ENCODE assay signal across 8 mouse cellular contexts in genomic region chr15:78833582-78833981, GRCm38 (mm10). TPM values are rescaled to one million over a fixed set of nuclear protein-coding genes. Genes with fewer than 3 reads are reported as not detected.
A peak's percentile ranks its signal among the peaks of the same experiment; 100 is the strongest.
DNase-seq lines count a peak whose midpoint lies in the region; ATAC-seq lines count a peak whose summit lies in the region.

No protein-coding gene starts in this region.

- ATAC-seq in midbrain, embryonic 11.5 days (ENCODE audit: low FRiP score): 0 out of 2 replicates have a peak, but pooled peaks have one; percentile 8
- ATAC-seq in midbrain, embryonic 15.5 days (replicated peaks): no peak
- no peak for ATAC-seq in forebrain, embryonic 12.5 days (ENCODE audit: low FRiP score)
- ATAC-seq in kidney, embryonic 15.5 days (replicated peaks; ENCODE audit: low FRiP score): no peak
- ATAC-seq in neural tube, embryonic 15.5 days (ENCODE audit: low FRiP score): no peak

- H3K27ac ChIP-seq in midbrain, embryonic 11.5 days (ENCODE audit: low read depth, low read length): 0 out of 2 replicates have a peak overlapping the region, but pooled peaks have one; percentile 59
- no peak overlapping the region for H3K27ac ChIP-seq in midbrain, embryonic 15.5 days
- H3K27ac ChIP-seq in forebrain, embryonic 12.5 days: peak overlapping the region; percentile 73; the same call in 1 of the 2 replicates
- peak overlapping the region; percentile 97 for H3K27ac ChIP-seq in kidney, embryonic 15.5 days
- peak overlapping the region; percentile 77 for H3K27ac ChIP-seq in neural tube, embryonic 15.5 days (replicated peaks)

- H3K4me2 ChIP-seq in midbrain, embryonic 11.5 days: no peak overlapping the region
- H3K4me2 ChIP-seq in midbrain, embryonic 15.5 days: no peak overlapping the region
- no peak overlapping the region for H3K4me2 ChIP-seq in forebrain, embryonic 12.5 days
- no peak overlapping the region for H3K4me2 ChIP-seq in kidney, embryonic 15.5 days
- H3K4me2 ChIP-seq in neural tube, embryonic 15.5 days: no peak overlapping the region

- 93% methylated on average over 3 of the region's 3 CpGs for WGBS in midbrain, embryonic 11.5 days
- 91% methylated on average over 3 of the region's 3 CpGs for WGBS in midbrain, embryonic 15.5 days
- WGBS in forebrain, embryonic 12.5 days: 88% methylated on average over 3 of the region's 3 CpGs
- 77% methylated on average over 3 of the region's 3 CpGs for WGBS in kidney, embryonic 15.5 days
- WGBS in neural tube, embryonic 15.5 days: 97% methylated on average over 3 of the region's 3 CpGs

- DNase-seq in midbrain, embryonic 11.5 days (ENCODE audit: low spot score, missing footprints): peak; percentile 85
- DNase-seq in gastrocnemius, postnatal 36 days: no peak
- DNase-seq in adrenal gland, adult 8-10 months: no peak
- no peak for DNase-seq in left cerebral cortex, postnatal 25 days (ENCODE audit: low spot score in 2 of 2)

- H3K36me3 ChIP-seq in midbrain, embryonic 11.5 days (ENCODE audit: control insufficient read depth, insufficient read depth, low read length): no peaks in the 10 kb centered on the region
- no peaks in the 10 kb centered on the region for H3K36me3 ChIP-seq in midbrain, embryonic 15.5 days (replicated peaks)
- H3K36me3 ChIP-seq in forebrain, embryonic 12.5 days (replicated peaks): no peaks in the 10 kb centered on the region
- H3K36me3 ChIP-seq in kidney, embryonic 15.5 days: no peaks in the 10 kb centered on the region
- H3K36me3 ChIP-seq in neural tube, embryonic 15.5 days: no peaks in the 10 kb centered on the region

- H3K27me3 ChIP-seq in midbrain, embryonic 11.5 days (ENCODE audit: control insufficient read depth, insufficient read depth, low read length): no peaks in the 10 kb centered on the region
- H3K27me3 ChIP-seq in midbrain, embryonic 15.5 days (replicated peaks): no peaks in the 10 kb centered on the region
- H3K27me3 ChIP-seq in forebrain, embryonic 12.5 days: peaks cover 23% of the 10 kb centered on the region
- 0 out of 2 replicates have a peak, but pooled peaks cover 3% of the 10 kb centered on the region for H3K27me3 ChIP-seq in kidney, embryonic 15.5 days
- H3K27me3 ChIP-seq in neural tube, embryonic 15.5 days (replicated peaks): peaks cover 3% of the 10 kb centered on the region

- H3K4me3 ChIP-seq in midbrain, embryonic 11.5 days (ENCODE audit: low read depth, low read length): no peak overlapping the region
- no peak overlapping the region for H3K4me3 ChIP-seq in midbrain, embryonic 15.5 days
- H3K4me3 ChIP-seq in forebrain, embryonic 12.5 days (replicated peaks): no peak overlapping the region
- H3K4me3 ChIP-seq in kidney, embryonic 15.5 days (replicated peaks): no peak overlapping the region
- no peak overlapping the region for H3K4me3 ChIP-seq in neural tube, embryonic 15.5 days (replicated peaks)

- H3K4me1 ChIP-seq in midbrain, embryonic 11.5 days (ENCODE audit: control insufficient read depth, insufficient read depth, low read length): peaks cover 26% of the 10 kb centered on the region
- peaks cover 18% of the 10 kb centered on the region for H3K4me1 ChIP-seq in midbrain, embryonic 15.5 days
- peaks cover 33% of the 10 kb centered on the region for H3K4me1 ChIP-seq in forebrain, embryonic 12.5 days
- H3K4me1 ChIP-seq in kidney, embryonic 15.5 days: peaks cover 65% of the 10 kb centered on the region
- H3K4me1 ChIP-seq in neural tube, embryonic 15.5 days: peaks cover 39% of the 10 kb centered on the region

- no peaks in the 10 kb centered on the region for H3K9me3 ChIP-seq in midbrain, embryonic 11.5 days (ENCODE audit: control insufficient read depth, low read length)
- H3K9me3 ChIP-seq in midbrain, embryonic 15.5 days: no peaks in the 10 kb centered on the region
- no peaks in the 10 kb centered on the region for H3K9me3 ChIP-seq in forebrain, embryonic 12.5 days
- no peaks in the 10 kb centered on the region for H3K9me3 ChIP-seq in kidney, embryonic 15.5 days (replicated peaks)
- H3K9me3 ChIP-seq in neural tube, embryonic 15.5 days (replicated peaks): no peaks in the 10 kb centered on the region

- intact Hi-C loops in gastrocnemius, postnatal 36 days (cut with DNase I): no loop called here
- intact Hi-C loops in left cerebral cortex, postnatal 25 days (cut with DNase I): no loop called here

- H3K9ac ChIP-seq in midbrain, embryonic 11.5 days (ENCODE audit: low read length): no peak overlapping the region
- no peak overlapping the region for H3K9ac ChIP-seq in midbrain, embryonic 15.5 days
- H3K9ac ChIP-seq in forebrain, embryonic 12.5 days: no peak overlapping the region
- no peak overlapping the region for H3K9ac ChIP-seq in kidney, embryonic 15.5 days
- H3K9ac ChIP-seq in neural tube, embryonic 15.5 days (replicated peaks): no peak overlapping the region

RNA-seq across cellular contexts. Expression of gene Cdc42ep1, which starts 8.8 kb away (rescaled TPM):
- polyA plus RNA-seq in midbrain, embryonic 11.5 days (2014; fragmentation: Nextera tagmentation; extraction: Ambion mirVana): 6.4 and 9.0 TPM in 2 replicates
- polyA plus RNA-seq in midbrain, embryonic 15.5 days (2015; fragmentation: Nextera tagmentation; extraction: Ambion mirVana): 13.1 and 15.7 TPM in 2 replicates
- polyA plus RNA-seq in forebrain, embryonic 12.5 days (2016; fragmentation: Nextera tagmentation; extraction: Ambion mirVana): 7.7 and 8.4 TPM in 2 replicates
- polyA plus RNA-seq in kidney, embryonic 15.5 days (2015; fragmentation: Nextera tagmentation; extraction: Ambion mirVana): 46.2 and 51.1 TPM in 2 replicates
- 12.0 and 16.2 TPM in 2 replicates for polyA plus RNA-seq in neural tube, embryonic 15.5 days (2015; fragmentation: Nextera tagmentation; extraction: Ambion mirVana)
- 10 to 100 TPM in 1 of 2 experiments, 1 to 10 TPM in 1; 9.4 to 10.7 TPM for total RNA-seq in gastrocnemius, postnatal 36 days (2021)
- total RNA-seq in adrenal gland, adult 8-10 months (2022): 10 to 100 TPM; 41.2 to 85.0 (median 65.8) TPM
- total RNA-seq in left cerebral cortex, postnatal 25 days (2021): 10 to 100 TPM; 11.9 to 13.2 TPM

RNA-seq across cellular contexts. Expression of gene Lgals2, which starts 21.7 kb away (rescaled TPM):
- polyA plus RNA-seq in midbrain, embryonic 11.5 days (2014; fragmentation: Nextera tagmentation; extraction: Ambion mirVana): not detected in 2 replicates
- polyA plus RNA-seq in midbrain, embryonic 15.5 days (2015; fragmentation: Nextera tagmentation; extraction: Ambion mirVana): 0.31 TPM in 1 of 2 replicates, not detected in the other
- polyA plus RNA-seq in forebrain, embryonic 12.5 days (2016; fragmentation: Nextera tagmentation; extraction: Ambion mirVana): not detected in 2 replicates
- polyA plus RNA-seq in kidney, embryonic 15.5 days (2015; fragmentation: Nextera tagmentation; extraction: Ambion mirVana): 0.60 and 1.8 TPM in 2 replicates
- 26.1 TPM in 1 of 2 replicates, not detected in the other for polyA plus RNA-seq in neural tube, embryonic 15.5 days (2015; fragmentation: Nextera tagmentation; extraction: Ambion mirVana)
- not detected for total RNA-seq in gastrocnemius, postnatal 36 days (2021)
- total RNA-seq in adrenal gland, adult 8-10 months (2022): not detected
- not detected for total RNA-seq in left cerebral cortex, postnatal 25 days (2021)

RNA-seq across cellular contexts. Expression of gene Card10, which starts 30.7 kb away (rescaled TPM):
- polyA plus RNA-seq in midbrain, embryonic 11.5 days (2014; fragmentation: Nextera tagmentation; extraction: Ambion mirVana): 1.3 and 1.5 TPM in 2 replicates
- 2.1 and 2.3 TPM in 2 replicates for polyA plus RNA-seq in midbrain, embryonic 15.5 days (2015; fragmentation: Nextera tagmentation; extraction: Ambion mirVana)
- polyA plus RNA-seq in forebrain, embryonic 12.5 days (2016; fragmentation: Nextera tagmentation; extraction: Ambion mirVana): 2.0 and 2.1 TPM in 2 replicates
- polyA plus RNA-seq in kidney, embryonic 15.5 days (2015; fragmentation: Nextera tagmentation; extraction: Ambion mirVana): 9.1 and 9.5 TPM in 2 replicates
- polyA plus RNA-seq in neural tube, embryonic 15.5 days (2015; fragmentation: Nextera tagmentation; extraction: Ambion mirVana): 1.9 and 3.7 TPM in 2 replicates
- 1 to 10 TPM; 5.6 to 6.6 TPM for total RNA-seq in gastrocnemius, postnatal 36 days (2021)
- 10 to 100 TPM in 1 of 4 experiments, 1 to 10 TPM in 3; 6.6 to 10.0 (median 8.1) TPM for total RNA-seq in adrenal gland, adult 8-10 months (2022)
- total RNA-seq in left cerebral cortex, postnatal 25 days (2021): 1 to 10 TPM; 3.9 to 4.2 TPM

RNA-seq across cellular contexts. Expression of gene Gga1, which starts 43.4 kb away (rescaled TPM):
- polyA plus RNA-seq in midbrain, embryonic 11.5 days (2014; fragmentation: Nextera tagmentation; extraction: Ambion mirVana): 20.5 and 25.7 TPM in 2 replicates
- polyA plus RNA-seq in midbrain, embryonic 15.5 days (2015; fragmentation: Nextera tagmentation; extraction: Ambion mirVana): 50.7 and 50.8 TPM in 2 replicates
- 53.6 and 56.4 TPM in 2 replicates for polyA plus RNA-seq in forebrain, embryonic 12.5 days (2016; fragmentation: Nextera tagmentation; extraction: Ambion mirVana)
- polyA plus RNA-seq in kidney, embryonic 15.5 days (2015; fragmentation: Nextera tagmentation; extraction: Ambion mirVana): 49.5 and 55.5 TPM in 2 replicates
- 42.6 and 44.1 TPM in 2 replicates for polyA plus RNA-seq in neural tube, embryonic 15.5 days (2015; fragmentation: Nextera tagmentation; extraction: Ambion mirVana)
- total RNA-seq in gastrocnemius, postnatal 36 days (2021): 10 to 100 TPM; 34.1 to 34.9 TPM
- 10 to 100 TPM; 57.9 to 79.2 (median 66.5) TPM for total RNA-seq in adrenal gland, adult 8-10 months (2022)
- total RNA-seq in left cerebral cortex, postnatal 25 days (2021): 10 to 100 TPM; 58.0 to 61.2 TPM
